In genomic region chr12:44811895-44812294, GRCm38 (mm10) we compare ENCODE assay signal across 19 mouse cellular contexts.
DNase-seq lines count a peak whose midpoint lies in the region; ATAC-seq and TF ChIP-seq lines count a peak whose summit lies in the region.
"Had no signal": no experiment of that assay in that cellular context is flagged by ENCODE, and none has a peak within 500 bp of the region (broad histone marks: within the 10 kb centered on the region; RNA-seq: fewer than 3 reads in every experiment).

No protein-coding gene starts in this region.

- no peak overlapping the region for H3K27ac ChIP-seq in kidney, embryonic 14.5 days (ENCODE audit: low read depth, low read length)

- no peaks in the 10 kb centered on the region for H3K27me3 ChIP-seq in kidney, embryonic 14.5 days (ENCODE audit: control insufficient read depth, insufficient read depth, low read length)
- no peaks in the 10 kb centered on the region for H3K27me3 ChIP-seq in G1E (ENCODE audit: insufficient read depth, low read length)
- H3K27me3 ChIP-seq: CH12.LX had no signal

- DNase-seq in kidney, adult 8-10 months, result no peak
- DNase-seq in G1E (ENCODE audit: low spot score), result no peak
- no peak for DNase-seq in testis, postnatal 14 days (ENCODE audit: low spot score)
- DNase-seq: adrenal gland, adult 2 months; adrenal gland, adult 8-10 months; adrenal gland, postnatal 10 days; adrenal gland, postnatal 14 days; adrenal gland, postnatal 25 days; adrenal gland, postnatal 36 days; B cell, adult 2 months; cerebellum, adult 11 months; cerebellum, adult 11-12 months; cerebellum, adult 18-20 months; cerebellum, adult 2 months had no signal

- ATAC-seq in kidney, embryonic 14.5 days (ENCODE audit: low FRiP score, low TSS enrichment), result peak; percentile 60; the same call in 1 of the 2 replicates
- peak; percentile 63 for ATAC-seq in G1E (ENCODE audit: extremely low read depth, insufficient number of reproducible peaks, low FRiP score, poor library complexity, severe bottlenecking)
- ATAC-seq: activated CD4-positive, CD25-positive, alpha-beta regulatory T cell, adult 4 months; CD4-positive, CD25-positive, alpha-beta regulatory T cell, adult 4 months; Patski had no signal

- no peak overlapping the region for H3K4me2 ChIP-seq in kidney, embryonic 14.5 days (replicated peaks; ENCODE audit: low read depth, low read length)

- H3K9me3 ChIP-seq in kidney, embryonic 14.5 days (ENCODE audit: control insufficient read depth, low read length), result no peaks in the 10 kb centered on the region
- H3K9me3 ChIP-seq in G1E (replicated peaks), result 0 out of 2 replicates have a peak, but pooled peaks cover 4% of the 10 kb centered on the region

- H3K9ac ChIP-seq in kidney, embryonic 14.5 days (ENCODE audit: low read depth, low read length), result no peak overlapping the region

- WGBS in kidney, embryonic 14.5 days, result 30% methylated on average over 2 of the region's 2 CpGs

- no peaks in the 10 kb centered on the region for H3K36me3 ChIP-seq in kidney, embryonic 14.5 days (ENCODE audit: control insufficient read depth, insufficient read depth, low read length)
- H3K36me3 ChIP-seq in G1E (replicated peaks), result no peaks in the 10 kb centered on the region

- H3K4me1 ChIP-seq in kidney, embryonic 14.5 days (ENCODE audit: control insufficient read depth, insufficient read depth, low read length), result no peaks in the 10 kb centered on the region
- H3K4me1 ChIP-seq in G1E (ENCODE audit: insufficient read depth, low read depth, low read length), result no peaks in the 10 kb centered on the region

- H3K4me3 ChIP-seq in kidney, embryonic 14.5 days (ENCODE audit: low read length), result no peak overlapping the region
- no peak overlapping the region for H3K4me3 ChIP-seq in G1E (ENCODE audit: low read depth, low read length)

- TF ChIP-seq CTCF in G1E (IDR thresholded peaks at IDR 0.05; ENCODE audit: low read depth, low read length), result no peak
